ENCODE assay signal across 9 mouse cellular contexts in genomic region chr13:55830833-55831721, GRCm38 (mm10). TPM values are rescaled to one million over a fixed set of nuclear protein-coding genes. Genes with fewer than 3 reads are reported as not detected.
DNase-seq lines count a peak whose midpoint lies in the region; ATAC-seq and TF ChIP-seq lines count a peak whose summit lies in the region.
"Had no signal": no experiment of that assay in that cellular context is flagged by ENCODE, and none has a peak within 500 bp of the region (broad histone marks: within the 10 kb centered on the region; RNA-seq: fewer than 3 reads in every experiment).

No protein-coding gene starts in this region.

- H3K36me3 ChIP-seq in kidney, embryonic 16.5 days (ENCODE audit: insufficient read depth, low read length), result no peaks in the 10 kb centered on the region
- H3K36me3 ChIP-seq in embryonic facial prominence, embryonic 14.5 days (ENCODE audit: control insufficient read depth, insufficient read depth, low read length), result no peaks in the 10 kb centered on the region
- H3K36me3 ChIP-seq in intestine, embryonic 14.5 days (ENCODE audit: control insufficient read depth, insufficient read depth, low read length), result no peaks in the 10 kb centered on the region
- H3K36me3 ChIP-seq in midbrain, postnatal 0 days (ENCODE audit: insufficient read depth, low read length), result no peaks in the 10 kb centered on the region

- H3K27me3 ChIP-seq in kidney, embryonic 16.5 days (ENCODE audit: insufficient read depth, low read length), result peaks cover 90% of the 10 kb centered on the region
- H3K27me3 ChIP-seq in embryonic facial prominence, embryonic 14.5 days (replicated peaks; ENCODE audit: control insufficient read depth, insufficient read depth, low read length), result peaks cover 91% of the 10 kb centered on the region
- peaks cover 92% of the 10 kb centered on the region for H3K27me3 ChIP-seq in intestine, embryonic 14.5 days (replicated peaks; ENCODE audit: control insufficient read depth, insufficient read depth, low read length)
- peaks cover 75% of the 10 kb centered on the region for H3K27me3 ChIP-seq in midbrain, postnatal 0 days (ENCODE audit: insufficient read depth, low read length)

- peak overlapping the region; percentile 15 for H3K9ac ChIP-seq in kidney, embryonic 16.5 days (replicated peaks; ENCODE audit: low read length)
- peak overlapping the region; percentile 82 for H3K9ac ChIP-seq in embryonic facial prominence, embryonic 14.5 days (ENCODE audit: low read depth, low read length)
- H3K9ac ChIP-seq in intestine, embryonic 14.5 days (ENCODE audit: low read length), result peak overlapping the region; percentile 62
- H3K9ac ChIP-seq in midbrain, postnatal 0 days (replicated peaks; ENCODE audit: low read length, poor library complexity, severe bottlenecking), result no peak overlapping the region

- H3K4me1 ChIP-seq in kidney, embryonic 16.5 days (ENCODE audit: insufficient read depth, low read length), result peaks cover 23% of the 10 kb centered on the region
- no peaks in the 10 kb centered on the region for H3K4me1 ChIP-seq in embryonic facial prominence, embryonic 14.5 days (ENCODE audit: control insufficient read depth, insufficient read depth, low read length)
- H3K4me1 ChIP-seq in intestine, embryonic 14.5 days (replicated peaks; ENCODE audit: control insufficient read depth, insufficient read depth, low read length), result 0 out of 2 replicates have a peak, but pooled peaks cover 5% of the 10 kb centered on the region
- H3K4me1 ChIP-seq in midbrain, postnatal 0 days (ENCODE audit: insufficient read depth, low read length), result no peaks in the 10 kb centered on the region; the same call in 1 of the 2 replicates

- H3K9me3 ChIP-seq in kidney, embryonic 16.5 days (ENCODE audit: low read length), result no peaks in the 10 kb centered on the region
- H3K9me3 ChIP-seq in embryonic facial prominence, embryonic 14.5 days (ENCODE audit: control insufficient read depth, low read length), result no peaks in the 10 kb centered on the region
- no peaks in the 10 kb centered on the region for H3K9me3 ChIP-seq in intestine, embryonic 14.5 days (ENCODE audit: control insufficient read depth, low read length)
- H3K9me3 ChIP-seq in midbrain, postnatal 0 days (ENCODE audit: low read length), result no peaks in the 10 kb centered on the region

- no peak overlapping the region for H3K27ac ChIP-seq in kidney, embryonic 16.5 days (ENCODE audit: low read length)
- H3K27ac ChIP-seq in embryonic facial prominence, embryonic 14.5 days (replicated peaks; ENCODE audit: low read depth, low read length), result peak overlapping the region; percentile 91
- peak overlapping the region; percentile 77 for H3K27ac ChIP-seq in intestine, embryonic 14.5 days (ENCODE audit: low read depth)
- no peak overlapping the region for H3K27ac ChIP-seq in midbrain, postnatal 0 days (ENCODE audit: low read depth, low read length)

- no peak for DNase-seq in kidney, postnatal 14 days
- peak; percentile 88 for DNase-seq in embryonic facial prominence, embryonic 14.5 days (ENCODE audit: low spot score)
- peak; percentile 83 for DNase-seq in intestine, embryonic 14.5 days (ENCODE audit: low spot score)
- no peak for DNase-seq in midbrain, postnatal 0 days (ENCODE audit: low spot score)
- no peak for DNase-seq in ovary, adult 18-20 months (ENCODE audit: low spot score)
- DNase-seq in cerebellum, postnatal 14 days, result no peak

- under 1% methylated on average over 52 of the region's 82 CpGs for WGBS in kidney, embryonic 16.5 days
- 0% methylated on average over 18 of the region's 82 CpGs for WGBS in embryonic facial prominence, embryonic 14.5 days
- under 1% methylated on average over 53 of the region's 82 CpGs for WGBS in intestine, embryonic 14.5 days
- 1% methylated on average over 60 of the region's 82 CpGs for WGBS in midbrain, postnatal 0 days

- TF ChIP-seq CTCF in midbrain, postnatal 0 days (IDR thresholded peaks at IDR 0.05), result no peak

- H3K4me3 ChIP-seq in kidney, embryonic 16.5 days (ENCODE audit: low read length), result peak overlapping the region; percentile 40
- peak overlapping the region; percentile 56 for H3K4me3 ChIP-seq in embryonic facial prominence, embryonic 14.5 days (ENCODE audit: low read depth, low read length)
- H3K4me3 ChIP-seq in intestine, embryonic 14.5 days (ENCODE audit: low read depth, low read length), result peak overlapping the region; percentile 45
- H3K4me3 ChIP-seq in midbrain, postnatal 0 days (ENCODE audit: low read depth, low read length), result 0 out of 2 replicates have a peak overlapping the region, but pooled peaks have one; percentile 5

- H3K4me2 ChIP-seq in kidney, embryonic 16.5 days (replicated peaks; ENCODE audit: low read depth, low read length), result peak overlapping the region; percentile 51
- H3K4me2 ChIP-seq in embryonic facial prominence, embryonic 14.5 days (ENCODE audit: low read depth, low read length), result peak overlapping the region; percentile 57
- peak overlapping the region; percentile 41 for H3K4me2 ChIP-seq in intestine, embryonic 14.5 days (ENCODE audit: low read length)
- no peak overlapping the region; the same call in 1 of the 2 replicates for H3K4me2 ChIP-seq in midbrain, postnatal 0 days (ENCODE audit: low read depth, low read length, poor library complexity, severe bottlenecking)

- peak; percentile 33; the same call in 1 of the 2 replicates for ATAC-seq in kidney, embryonic 16.5 days (ENCODE audit: low FRiP score, low TSS enrichment)
- ATAC-seq in embryonic facial prominence, embryonic 14.5 days (ENCODE audit: low read depth), result peak; percentile 65
- ATAC-seq in intestine, embryonic 14.5 days (replicated peaks; ENCODE audit: low FRiP score, low TSS enrichment, low read depth), result peak; percentile 67
- no peak for ATAC-seq in midbrain, postnatal 0 days (ENCODE audit: low FRiP score)
- ATAC-seq in monocyte, adult 5-6 weeks (replicated peaks; ENCODE audit: insufficient number of reproducible peaks, low FRiP score, low TSS enrichment, poor library complexity, severe bottlenecking), result no peak
- ATAC-seq: Patski had no signal

RNA-seq across cellular contexts. Expression of gene Pitx1, which starts 4.9 kb away (rescaled TPM):
- 0.36 and 2.1 TPM in 2 replicates for polyA plus RNA-seq in kidney, embryonic 16.5 days (2015; fragmentation: Nextera tagmentation; extraction: Ambion mirVana)
- 39.7 and 44.9 TPM in 2 replicates for polyA plus RNA-seq in embryonic facial prominence, embryonic 14.5 days (2014; fragmentation: Nextera tagmentation; extraction: Ambion mirVana)
- 20.3 and 22.2 TPM in 2 replicates for polyA plus RNA-seq in intestine, embryonic 14.5 days (2014; fragmentation: Nextera tagmentation; extraction: Ambion mirVana)
- total RNA-seq in midbrain, postnatal 0 days (2014; rRNA removed), result 1.9 and 3.3 TPM in 2 replicates
- polyA plus RNA-seq in midbrain, postnatal 0 days (2015; fragmentation: Nextera tagmentation; extraction: Ambion mirVana), result 2.2 and 2.7 TPM in 2 replicates
- total RNA-seq in monocyte, adult 5-6 weeks (2017), result not detected in 3 replicates
- polyA plus RNA-seq: Patski had no signal

RNA-seq across cellular contexts. Expression of gene Catsper3, which starts 46.7 kb away (rescaled TPM):
- 0.16 and 0.18 TPM in 2 replicates for polyA plus RNA-seq in kidney, embryonic 16.5 days (2015; fragmentation: Nextera tagmentation; extraction: Ambion mirVana)
- not detected in 2 replicates for polyA plus RNA-seq in embryonic facial prominence, embryonic 14.5 days (2014; fragmentation: Nextera tagmentation; extraction: Ambion mirVana)
- polyA plus RNA-seq in intestine, embryonic 14.5 days (2014; fragmentation: Nextera tagmentation; extraction: Ambion mirVana), result 0.23 TPM in 1 of 2 replicates, not detected in the other
- not detected in 2 replicates for total RNA-seq in midbrain, postnatal 0 days (2014; rRNA removed)
- 0.29 and 0.30 TPM in 2 replicates for polyA plus RNA-seq in midbrain, postnatal 0 days (2015; fragmentation: Nextera tagmentation; extraction: Ambion mirVana)
- total RNA-seq in monocyte, adult 5-6 weeks (2017), result not detected in 3 replicates

Comparison
In these comparisons a context has a peak if more than half of its experiments do, and no peak if none do; other contexts are left out.
1. ATAC-seq: peak in kidney, embryonic 16.5 days (single experiment), embryonic facial prominence, embryonic 14.5 days (single experiment) and intestine, embryonic 14.5 days (single experiment); none in midbrain, postnatal 0 days (single experiment) and monocyte, adult 5-6 weeks (single experiment).
2. H3K27ac ChIP-seq: peak in embryonic facial prominence, embryonic 14.5 days (single experiment) and intestine, embryonic 14.5 days (single experiment); none in kidney, embryonic 16.5 days (single experiment) and midbrain, postnatal 0 days (single experiment).
3. H3K4me3 ChIP-seq: peak in every context shown above with its lines; median percentile 56 in embryonic facial prominence, embryonic 14.5 days; 45 in intestine, embryonic 14.5 days; 40 in kidney, embryonic 16.5 days; 5 in midbrain, postnatal 0 days.
4. DNase-seq: peak in embryonic facial prominence, embryonic 14.5 days (single experiment) and intestine, embryonic 14.5 days (single experiment); none in kidney, postnatal 14 days (single experiment), midbrain, postnatal 0 days (single experiment), ovary, adult 18-20 months (single experiment) and cerebellum, postnatal 14 days (0 of 2).